Mouse (Mus musculus) left cerebral cortex, postnatal 4 days (tissue): ENCODE results near the gene Tfap2c. TPM values are rescaled to one million over a fixed set of nuclear protein-coding genes. Genes with fewer than 3 reads are reported as not detected.

Experiments used
- DNase-seq: peaks from one replicate; pipeline ENCODE4 v3.0.0-alpha.2; 2022
- intact Hi-C: fragments of 180-260 bp; cut with DNase I; formaldehyde crosslinking; loops from one replicate; pipeline ENCODE4 v1.15.1; 2025
- total RNA-seq, 2 experiments: library from RNA; stranded (reverse); gene quantifications; 2 replicates each; pipeline ENCODE4 v1.2.3; 2021

Gene Tfap2c
- total RNA-seq: 1 to 10 TPM; 1.2 TPM

GRCm38 (mm10) chr2:172549371-172550155 lies at the start of gene Tfap2c:
TSS of gene Tfap2c (plus strand) at chr2:172549593.
- intact Hi-C loops: loop anchor here (10.0 kb wide), 1 partner anchor 225 kb away; no protein-coding TSS in a partner anchor
- DNase-seq: no peak

DNA sequence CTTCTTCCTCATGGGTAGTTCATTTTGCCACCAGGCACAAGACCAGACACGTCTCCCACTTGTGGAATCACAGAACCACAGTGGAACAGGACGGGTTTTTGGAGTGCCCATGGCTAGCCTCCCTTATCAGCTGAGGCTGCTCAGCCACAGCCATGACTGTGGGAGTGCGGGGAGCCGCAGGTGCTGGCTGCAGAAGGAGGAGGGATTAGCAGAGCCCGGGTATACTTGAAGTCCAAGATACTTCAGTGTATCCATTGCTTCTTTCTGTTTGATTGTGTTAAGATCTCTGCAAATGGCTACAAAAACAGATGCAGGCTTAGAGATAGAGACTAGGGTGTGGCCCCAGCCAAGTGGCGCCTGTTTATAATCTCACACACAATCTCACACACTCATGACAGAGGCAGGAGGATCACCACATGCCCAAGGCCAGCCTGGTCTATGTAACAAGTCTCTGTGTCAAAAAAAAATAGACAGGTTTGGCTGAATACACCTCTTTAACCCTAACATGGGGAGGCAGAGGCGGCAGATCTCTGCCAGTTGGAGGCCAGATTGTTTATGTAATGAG lies 48.6 kb upstream of the Tfap2c start:
- intact Hi-C loops: loop anchor here (5.0 kb wide), 1 partner anchor 274 kb away; no protein-coding TSS in a partner anchor
- DNase-seq: no peak

- DNase-seq: peak; percentile 49
- intact Hi-C loops: loop anchor here (5.0 kb wide), 1 partner anchor 274 kb away; no protein-coding TSS in a partner anchor
These were observed 48.1 kb upstream of the Tfap2c start for GRCm38 (mm10) chr2:172501341-172501740.

- intact Hi-C loops: loop anchor here (5.0 kb wide), 1 partner anchor 275 kb away; no protein-coding TSS in a partner anchor
These were observed 47.2 kb upstream of the Tfap2c start for GRCm38 (mm10) chr2:172502168-172502567.

DNA sequence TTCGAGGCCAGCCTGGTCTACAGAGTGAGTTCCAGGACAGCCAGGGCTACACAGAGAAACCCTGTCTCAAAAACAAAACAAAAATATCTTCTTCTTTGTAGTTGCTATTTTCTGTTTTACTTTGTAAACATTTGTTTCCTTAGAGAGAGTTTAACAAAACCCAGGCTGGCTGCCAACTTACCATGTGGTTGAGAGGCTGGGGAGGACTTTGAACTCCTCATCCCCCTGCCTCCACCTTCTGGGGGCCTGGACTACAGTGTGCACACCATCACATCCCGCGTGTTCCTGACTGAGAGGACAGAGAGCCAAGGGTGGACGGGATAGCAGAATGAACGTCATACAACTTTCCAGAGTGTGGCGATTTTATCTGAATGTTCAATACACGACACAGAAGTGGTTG lies 43.3 kb upstream of the Tfap2c start:
- DNase-seq: no peak
- intact Hi-C loops: no loop called here

More at GRCm38 (mm10) chr2:172502168-172502567, 47.2 kb upstream of the Tfap2c start:
- no peak for DNase-seq

GRCm38 (mm10) chr2:172510056-172510712 lies 39.2 kb upstream of the Tfap2c start:
- intact Hi-C loops: no loop called here
- DNase-seq: no peak

- intact Hi-C loops: no loop called here
- DNase-seq: no peak
These were observed 38.5 kb upstream of the Tfap2c start for GRCm38 (mm10) chr2:172510899-172511298.

- no peak for DNase-seq
- intact Hi-C loops: no loop called here
These were observed 32.9 kb upstream of the Tfap2c start for GRCm38 (mm10) chr2:172516407-172516992.

DNA sequence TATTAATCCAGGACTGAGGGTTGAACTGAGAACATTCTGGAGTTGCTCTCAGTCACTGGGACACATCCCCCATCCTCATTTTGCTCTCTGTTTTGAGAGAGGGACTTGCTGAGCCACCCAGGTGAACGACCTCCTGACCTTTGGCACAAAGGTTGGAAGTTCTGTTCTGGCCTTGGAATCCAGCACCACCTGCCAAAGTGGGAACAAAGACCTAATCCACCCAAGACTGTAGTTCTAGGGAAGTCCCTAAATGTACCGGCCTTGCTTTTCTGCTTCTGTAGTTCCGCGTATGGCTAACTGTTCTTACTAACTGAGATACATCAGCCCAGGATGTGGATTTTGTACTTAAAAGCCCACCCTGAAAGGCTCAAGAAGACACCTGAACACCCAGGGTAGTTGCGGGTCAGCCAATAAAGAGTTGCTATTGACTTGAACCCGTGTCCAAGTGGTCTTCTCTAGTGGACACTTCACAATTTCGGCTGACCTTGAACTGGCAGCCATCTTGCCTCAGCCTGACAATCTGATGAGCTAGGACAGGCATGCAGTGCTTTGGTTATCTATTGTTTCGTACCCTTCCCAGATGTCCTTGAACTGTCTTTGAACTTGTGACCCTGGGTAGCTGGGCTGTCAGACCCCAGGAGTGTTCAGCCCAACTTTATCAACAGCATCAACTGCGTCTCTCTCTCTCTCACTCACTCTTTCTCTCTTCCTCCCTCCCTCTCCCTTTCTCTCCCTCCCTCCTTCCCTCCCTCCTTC lies 28.6 kb upstream of the Tfap2c start:
- no peak for DNase-seq
- intact Hi-C loops: no loop called here

DNA sequence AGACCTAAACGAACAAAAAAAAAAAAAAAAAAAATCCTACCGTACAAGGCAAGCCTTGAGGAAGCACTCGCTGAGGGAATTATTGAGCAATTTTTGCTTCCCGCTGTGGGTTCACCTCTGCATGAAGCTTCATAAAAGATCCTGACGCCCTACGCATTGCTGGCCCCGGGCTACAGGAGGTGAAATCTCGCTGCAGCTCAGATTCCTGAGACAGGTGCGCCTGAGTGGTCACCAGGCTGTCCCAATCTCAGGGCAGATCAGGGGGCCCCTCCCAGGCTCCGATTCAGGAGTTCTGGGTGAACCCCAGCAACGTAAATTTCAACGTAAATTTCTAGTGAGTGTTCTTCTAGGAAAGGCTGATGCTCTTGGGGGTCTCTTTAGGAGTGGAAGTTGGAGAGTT lies 26.9 kb upstream of the Tfap2c start:
- no peak for DNase-seq
- intact Hi-C loops: no loop called here

DNA sequence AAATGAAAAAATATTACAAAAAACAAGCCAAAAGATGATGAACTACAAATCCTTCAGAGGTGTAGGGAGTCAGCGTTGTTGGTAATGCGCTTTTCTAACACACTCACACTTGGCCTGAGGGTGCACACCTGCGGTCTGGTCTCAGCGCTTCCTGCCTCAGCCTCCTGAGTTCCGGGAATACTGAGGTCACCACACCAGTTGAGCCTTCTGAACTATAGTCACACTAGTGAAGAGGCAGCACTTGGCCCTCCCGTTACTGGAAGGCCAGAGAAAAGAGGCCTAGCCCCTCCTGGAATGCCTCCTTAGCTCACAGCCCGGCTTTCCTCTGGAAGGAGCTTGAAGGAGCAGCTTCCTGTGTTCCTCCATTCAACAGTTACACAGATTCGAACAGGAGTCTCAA lies 22.2 kb upstream of the Tfap2c start:
- intact Hi-C loops: no loop called here

GRCm38 (mm10) chr2:172543987-172544386 lies 5.4 kb upstream of the Tfap2c start:
- DNase-seq: no peak
- intact Hi-C loops: loop anchor here (10.0 kb wide), 1 partner anchor 231 kb away; no protein-coding TSS in a partner anchor

More for the DNA sequence above, 22.2 kb upstream of the Tfap2c start:
- DNase-seq: no peak

GRCm38 (mm10) chr2:172544601-172545127 lies 4.7 kb upstream of the Tfap2c start:
- intact Hi-C loops: loop anchor here (10.0 kb wide), 1 partner anchor 230 kb away; no protein-coding TSS in a partner anchor
- no peak for DNase-seq

DNA sequence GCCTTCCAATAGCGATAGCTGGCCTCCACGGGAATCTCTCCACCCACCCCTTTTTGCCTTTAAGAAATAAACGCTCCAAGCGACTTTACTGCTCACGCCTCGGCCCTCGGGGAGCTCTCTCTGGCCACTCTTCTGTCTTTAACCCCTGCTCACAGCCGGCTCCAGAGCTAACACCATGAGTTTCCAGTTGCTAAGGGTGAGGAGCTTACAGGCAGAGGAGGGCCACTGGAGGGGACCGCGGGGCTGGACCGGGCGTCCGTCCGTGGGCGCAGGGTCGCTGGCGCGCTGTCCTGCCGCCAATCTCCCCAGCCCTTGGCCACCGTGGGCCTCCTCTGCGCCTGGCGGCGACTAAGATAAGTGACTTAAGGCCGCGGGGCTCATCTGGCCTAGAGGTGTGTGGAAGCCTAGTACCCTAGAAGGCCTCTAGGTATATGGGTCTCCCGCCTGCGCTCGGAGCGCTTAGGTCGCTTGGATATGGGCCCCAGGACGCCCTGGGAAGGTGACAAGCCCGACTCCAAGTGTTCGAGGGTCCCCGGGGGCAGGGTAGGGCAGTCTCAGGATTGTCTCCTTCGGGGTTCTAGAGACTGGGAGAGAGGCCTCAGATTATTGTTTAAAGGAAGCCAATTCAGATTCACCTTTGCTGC lies 3.7 kb upstream of the Tfap2c start:
- intact Hi-C loops: loop anchor here (10.0 kb wide), 1 partner anchor 229 kb away; no protein-coding TSS in a partner anchor
- DNase-seq: no peak

DNA sequence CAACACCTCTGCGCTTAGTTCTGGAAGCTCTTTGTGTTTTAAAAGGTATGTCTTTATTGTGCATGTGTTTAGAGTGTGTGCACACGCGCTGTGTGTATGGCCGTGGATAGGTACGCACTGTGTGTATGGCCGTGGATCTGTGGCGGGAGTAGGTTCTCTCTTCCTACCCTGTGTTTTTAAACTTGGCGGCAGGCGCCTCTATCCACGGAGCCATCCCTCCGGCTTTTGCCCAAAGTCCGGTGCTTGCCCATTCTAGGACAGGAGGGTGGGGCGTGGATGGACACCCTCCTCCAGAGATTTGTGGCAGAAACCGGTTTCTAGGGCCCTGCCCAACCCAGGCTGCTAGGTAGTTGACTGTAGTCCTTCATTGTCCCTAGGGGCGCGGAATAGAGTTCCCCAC lies 2.8 kb upstream of the Tfap2c start:
- intact Hi-C loops: loop anchor here (10.0 kb wide), 1 partner anchor 228 kb away; no protein-coding TSS in a partner anchor
- no peak for DNase-seq

GRCm38 (mm10) chr2:172547116-172547515 lies 2.3 kb upstream of the Tfap2c start:
- peak; percentile 30 for DNase-seq
- intact Hi-C loops: loop anchor here (10.0 kb wide), 1 partner anchor 228 kb away; no protein-coding TSS in a partner anchor

GRCm38 (mm10) chr2:172547807-172548586 lies 1.4 kb upstream of the Tfap2c start:
- intact Hi-C loops: loop anchor here (10.0 kb wide), 1 partner anchor 227 kb away; no protein-coding TSS in a partner anchor
- no peak for DNase-seq

DNA sequence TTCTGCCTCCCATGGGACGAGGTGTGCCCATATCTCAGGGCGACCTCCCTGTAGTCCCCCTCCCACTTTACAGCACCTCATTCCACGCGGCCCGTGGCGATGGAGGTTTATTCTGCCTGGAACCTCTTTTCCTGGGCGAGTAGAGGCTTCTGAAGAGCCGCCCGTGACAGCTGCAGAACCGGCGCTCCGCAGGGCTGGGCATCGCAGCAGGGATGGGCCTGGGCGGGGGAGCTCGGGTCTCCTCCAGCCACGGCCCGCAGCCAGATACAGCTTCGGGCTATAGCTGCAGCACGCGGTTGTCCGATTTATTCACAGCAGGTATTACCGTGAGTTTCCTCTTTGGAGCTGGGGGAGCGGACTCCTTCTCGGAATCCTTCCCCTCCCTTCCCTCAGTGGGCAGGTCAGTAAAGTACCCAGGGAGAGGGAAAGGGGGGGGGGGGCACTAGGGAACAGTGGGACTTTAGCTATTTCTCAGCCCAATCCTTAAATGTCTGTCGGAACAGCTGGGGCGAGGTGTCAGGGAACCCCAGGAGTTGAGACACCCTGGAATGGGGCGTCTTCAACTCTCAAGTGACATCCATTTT lies 629 bp upstream of the Tfap2c start:
- peak; percentile 49 for DNase-seq
- intact Hi-C loops: loop anchor here (10.0 kb wide), 1 partner anchor 226 kb away; no protein-coding TSS in a partner anchor
